Mouse (Mus musculus): Measurements from ENCODE around the gene Olfr368.
A peak's percentile ranks its signal among the peaks of the same experiment; 100 is the strongest.

Gene Olfr368

DNA sequence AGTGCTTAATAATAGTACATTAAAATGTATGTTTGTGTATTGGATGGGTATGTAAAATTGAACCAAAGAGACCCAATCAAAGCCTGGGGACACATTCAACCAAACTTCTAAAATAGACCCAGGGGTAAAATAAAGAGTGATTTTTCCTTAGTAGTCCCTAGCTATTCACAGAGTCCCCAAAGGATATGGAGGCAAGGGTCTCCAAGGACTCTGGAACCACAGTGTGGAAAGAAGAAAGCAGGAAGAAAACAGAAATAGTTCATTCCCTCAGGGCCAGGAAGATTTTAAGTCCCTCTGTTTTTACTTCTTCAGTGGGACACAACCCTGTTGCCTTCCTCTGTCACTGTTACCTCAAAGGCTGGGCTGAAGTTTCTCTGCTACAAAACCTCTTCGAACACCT, at the start of gene Olfr368:
Gene Olfr368, plus strand, starts transcription at position 301 of the 400 bp plus-strand sequence.
- DNase-seq, result no peak

DNA sequence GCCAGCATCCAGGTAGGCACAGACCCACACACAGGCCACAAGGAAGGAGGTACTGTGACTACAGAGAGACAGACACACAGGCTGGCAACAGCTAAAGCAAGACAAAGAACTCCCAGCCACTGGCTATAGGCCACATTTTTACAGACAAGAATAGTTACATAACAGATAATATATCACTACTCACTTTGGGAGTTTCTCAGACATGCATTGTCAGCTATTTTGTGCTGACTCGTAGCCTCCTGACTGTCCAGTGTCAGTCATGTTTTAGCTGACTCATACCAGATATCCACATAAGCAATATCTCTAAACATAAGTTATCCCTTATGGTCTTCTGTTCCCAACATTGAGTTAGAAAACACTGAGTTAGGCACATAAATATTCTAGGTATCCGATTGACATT, 7.0 kb downstream of the Olfr368 start:
- DNase-seq, result no peak

DNA sequence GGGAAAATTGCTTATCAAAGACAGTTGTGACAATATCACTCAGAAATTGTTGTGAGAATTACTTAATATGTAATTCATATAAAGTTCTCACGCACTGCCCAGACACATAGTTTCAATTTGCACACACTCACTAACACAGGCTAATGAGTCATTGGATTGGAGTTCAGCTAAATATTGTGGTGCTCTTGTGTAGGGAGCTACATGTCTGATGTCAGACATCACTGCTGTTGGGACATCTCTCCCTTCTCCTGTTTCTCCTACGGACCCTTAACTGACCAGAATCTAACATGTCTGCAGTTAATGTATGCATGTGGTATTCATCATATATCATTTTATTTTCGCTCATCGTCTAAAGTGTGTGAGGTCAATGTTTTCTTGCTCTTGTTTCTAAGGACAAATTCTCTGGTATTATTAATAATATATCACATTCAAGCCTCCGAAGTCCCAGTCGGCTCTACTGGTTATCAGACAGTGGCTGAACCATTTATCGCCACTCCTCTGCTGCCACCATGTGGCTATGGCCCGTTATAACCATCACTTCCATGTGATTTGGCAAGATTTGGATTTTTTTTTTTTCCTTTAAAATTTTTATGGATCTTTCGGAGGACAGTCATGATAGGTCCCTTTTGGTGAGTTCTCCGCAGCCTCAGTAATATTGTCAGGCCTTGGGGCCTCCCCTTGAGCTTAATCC, 12.3 kb downstream of the Olfr368 start:
- peak; percentile 15 for DNase-seq

DNA sequence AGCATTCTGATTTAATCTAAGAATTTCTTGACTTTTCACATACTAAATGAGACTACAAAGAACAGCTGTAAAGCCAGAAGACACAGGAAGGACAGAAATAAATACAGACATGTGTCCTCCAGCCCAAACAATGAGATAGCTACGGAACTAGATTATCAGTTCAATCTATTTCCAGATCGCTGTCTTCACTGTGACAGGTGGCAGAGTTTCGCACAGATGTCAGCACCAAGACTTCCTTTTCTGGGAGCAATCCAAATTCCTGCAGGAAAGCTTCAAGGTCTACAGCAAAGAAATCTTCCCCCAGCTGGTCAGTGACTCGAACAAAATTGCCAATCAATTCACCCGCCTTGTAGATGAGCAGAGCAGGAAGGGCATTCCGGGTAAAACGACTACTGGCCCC, 25.4 kb downstream of the Olfr368 start:
- DNase-seq, result no peak

DNA sequence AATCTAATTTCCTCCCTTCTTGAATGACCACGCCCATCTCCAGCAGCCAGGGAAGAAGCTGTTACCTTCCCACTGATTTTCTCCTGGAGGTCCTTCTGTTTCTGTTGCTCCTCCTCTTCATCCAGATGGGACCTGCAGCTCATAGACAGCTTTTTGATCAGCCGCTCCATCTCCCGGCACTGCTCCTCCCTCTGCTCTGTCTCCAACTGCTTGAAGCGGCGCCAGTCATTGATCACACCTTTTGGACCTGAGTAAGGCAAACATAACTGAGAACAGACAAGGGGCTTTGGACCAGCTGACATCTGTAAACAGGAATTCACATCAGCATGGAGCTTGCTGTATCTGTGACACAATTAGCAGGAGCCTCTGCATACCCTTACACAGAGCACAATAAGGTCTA, 29.3 kb downstream of the Olfr368 start:
- no peak for DNase-seq

DNA sequence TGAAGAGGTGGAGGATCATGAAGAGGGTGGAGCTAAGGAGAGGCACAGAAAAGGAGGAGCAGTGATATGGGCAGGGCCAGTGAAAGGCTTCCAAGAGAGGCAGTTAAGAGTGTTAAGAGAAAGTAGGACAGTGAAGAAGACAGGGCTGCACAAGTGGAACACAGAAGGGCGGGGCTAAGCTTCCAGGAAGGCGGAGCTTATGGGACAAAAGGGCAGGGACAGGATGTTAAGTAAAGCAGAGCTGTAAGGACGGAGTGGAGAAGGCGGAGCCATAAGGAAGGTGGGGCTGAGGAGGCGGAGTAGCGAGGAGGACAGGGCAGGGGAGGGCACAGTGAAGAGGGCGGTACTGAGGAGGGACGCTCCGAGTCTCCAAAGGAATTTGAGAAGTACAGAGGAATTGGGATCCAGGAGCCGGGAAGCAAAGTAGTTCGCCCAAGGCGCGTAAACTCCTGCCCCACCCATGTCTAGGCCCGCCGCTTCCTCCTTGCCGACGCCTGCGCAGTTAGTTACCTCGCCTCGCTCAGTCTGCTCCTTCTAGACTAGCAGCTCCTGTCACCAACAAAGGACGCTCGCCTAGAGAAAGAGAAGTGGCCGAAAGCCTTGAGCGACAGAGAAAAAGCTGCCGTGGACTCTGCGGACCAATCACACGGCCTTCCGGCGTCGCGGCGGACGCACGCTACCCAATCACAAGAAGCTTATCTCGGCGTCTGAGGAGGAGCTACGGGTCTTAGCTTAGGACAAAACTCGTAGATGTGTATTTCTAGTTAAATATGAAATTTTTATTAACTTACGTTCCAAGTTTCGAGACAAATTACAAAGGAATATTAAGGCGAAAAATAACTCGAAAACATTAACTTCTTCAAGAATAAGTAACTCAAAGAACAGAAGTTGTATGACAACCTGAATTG, 32.6 kb downstream of the Olfr368 start, which contains the start of gene Pdcl:
Gene Pdcl, minus strand, starts transcription at position 700 of the 908 bp plus-strand sequence.
- peak; percentile 97 for DNase-seq

DNA sequence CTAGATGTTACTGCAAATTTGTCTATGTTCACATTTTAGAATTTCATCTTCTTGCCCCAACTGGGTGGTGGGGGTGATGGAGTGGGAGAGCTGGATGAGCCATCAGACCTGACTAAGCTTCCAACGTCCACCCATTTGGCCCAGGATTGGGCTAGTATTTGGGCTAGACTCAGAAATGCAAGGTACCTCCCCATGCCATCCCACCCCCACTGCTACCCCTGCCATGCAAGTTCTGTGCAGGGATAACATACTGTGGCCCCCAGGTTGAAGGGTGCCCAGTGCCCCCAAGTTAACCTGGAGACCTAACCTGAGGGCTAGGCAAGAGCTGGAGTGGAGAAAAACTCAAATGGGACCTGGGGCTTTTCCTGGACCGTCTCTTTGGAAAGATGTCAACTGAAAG, 33.6 kb downstream of the Olfr368 start:
- DNase-seq, result no peak

DNA sequence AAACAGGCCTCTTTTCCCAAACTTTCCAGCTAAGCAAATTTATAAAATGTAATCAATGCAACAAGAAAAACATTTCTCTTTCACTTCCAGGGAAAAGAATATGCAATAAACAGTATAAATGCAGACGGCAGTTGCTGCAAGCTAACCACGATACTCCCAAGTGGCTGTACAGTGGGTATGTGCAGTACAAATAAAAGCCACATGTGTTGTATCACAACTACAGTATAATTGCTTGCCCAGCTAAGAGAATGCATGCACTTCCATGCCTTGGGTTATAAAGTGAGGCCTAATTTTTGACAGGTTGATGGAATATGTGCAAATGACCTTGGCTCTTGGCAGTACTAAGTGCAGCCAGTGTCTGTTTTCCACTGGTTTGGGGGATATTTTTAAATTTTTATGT, 44.3 kb downstream of the Olfr368 start:
- no peak for DNase-seq

DNA sequence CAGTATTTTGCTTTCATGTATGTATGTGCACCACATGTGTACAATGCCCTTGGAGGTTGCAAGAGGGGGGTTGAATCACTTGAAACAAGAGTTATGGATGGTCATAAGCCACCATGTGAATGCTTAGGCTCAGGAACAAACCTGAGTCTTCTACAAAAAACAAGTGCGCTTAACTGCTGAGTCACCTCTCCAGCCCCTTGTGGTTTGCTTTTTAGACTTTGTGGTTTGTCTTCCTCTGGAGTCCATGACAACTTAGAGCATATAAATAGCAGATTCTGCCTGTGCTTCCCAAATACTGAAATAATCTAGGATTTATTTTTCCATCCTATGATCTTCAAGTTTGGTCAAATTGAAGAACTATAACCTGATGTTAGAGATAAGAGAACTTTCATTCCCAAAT, 49.7 kb downstream of the Olfr368 start:
- no peak for DNase-seq

DNA sequence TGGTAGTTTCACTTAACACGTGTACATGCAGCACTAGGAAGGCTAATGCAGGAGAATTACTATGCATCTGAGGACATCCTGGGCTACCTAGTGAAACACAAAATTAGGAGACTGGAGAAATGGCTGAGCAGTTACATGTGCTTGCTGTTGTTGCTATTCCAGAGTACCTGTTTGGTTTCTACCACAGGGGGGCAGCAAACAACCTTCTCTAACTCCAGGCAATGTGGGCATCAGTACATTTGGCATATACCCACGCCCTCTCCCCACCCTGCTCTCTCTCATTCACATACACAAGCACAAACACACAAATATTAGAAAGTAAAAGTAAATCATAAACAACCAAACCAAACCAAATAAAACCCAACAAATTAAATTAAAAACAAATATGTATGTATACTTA, 53.9 kb downstream of the Olfr368 start:
- peak; percentile 69 for DNase-seq
